Mouse (Mus musculus): ENCODE data around the gene Olfr1418. TPM values are rescaled to one million over a fixed set of nuclear protein-coding genes. Genes with fewer than 3 reads are reported as not detected.

Olfr1418 gene
- total RNA-seq (2023) = not detected

DNA sequence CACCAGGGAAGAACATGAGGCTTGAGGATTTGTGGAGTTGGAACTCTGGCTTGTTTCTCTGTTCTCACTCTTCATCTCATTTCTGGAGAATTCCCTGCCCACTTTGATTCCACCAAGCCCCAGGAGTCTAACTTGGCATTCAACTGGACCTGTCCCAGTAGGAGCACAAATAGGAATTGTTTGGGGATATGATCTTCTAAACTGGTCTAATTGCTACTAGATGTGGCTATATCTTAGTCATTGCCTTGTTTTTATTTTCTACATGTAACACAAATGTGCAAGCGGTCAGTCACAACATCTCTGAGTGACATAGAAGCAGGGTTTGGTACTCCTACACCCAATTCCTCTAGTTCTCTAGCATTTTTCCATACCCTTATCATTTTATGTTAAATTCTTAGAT, at the start of gene Olfr1418:
Olfr1418 (minus strand) TSS at position 101 of the 400 bp plus-strand sequence.

DNA sequence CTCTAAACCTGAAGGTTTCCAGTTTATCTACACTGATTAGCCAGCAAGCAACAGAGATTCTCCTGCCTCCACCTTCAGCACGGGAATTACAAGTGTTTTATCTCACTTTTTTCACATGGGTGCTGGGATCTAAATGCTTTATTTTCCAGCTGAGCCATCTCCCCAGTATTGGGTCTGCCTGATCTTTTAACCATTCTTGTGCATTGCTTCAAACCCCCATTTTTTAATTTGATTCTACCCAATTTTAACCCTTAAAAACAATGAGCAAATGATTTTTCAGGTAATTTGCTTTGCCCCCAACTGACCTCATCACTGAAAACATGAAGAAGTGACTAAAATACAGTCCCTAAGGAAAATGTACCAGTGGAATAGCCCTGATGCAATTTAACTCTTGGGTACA, 25.4 kb upstream of the Olfr1418 start, which contains the start of gene Olfr1420:
Olfr1420 (plus strand) TSS at position 301 of the 400 bp plus-strand sequence.

DNA sequence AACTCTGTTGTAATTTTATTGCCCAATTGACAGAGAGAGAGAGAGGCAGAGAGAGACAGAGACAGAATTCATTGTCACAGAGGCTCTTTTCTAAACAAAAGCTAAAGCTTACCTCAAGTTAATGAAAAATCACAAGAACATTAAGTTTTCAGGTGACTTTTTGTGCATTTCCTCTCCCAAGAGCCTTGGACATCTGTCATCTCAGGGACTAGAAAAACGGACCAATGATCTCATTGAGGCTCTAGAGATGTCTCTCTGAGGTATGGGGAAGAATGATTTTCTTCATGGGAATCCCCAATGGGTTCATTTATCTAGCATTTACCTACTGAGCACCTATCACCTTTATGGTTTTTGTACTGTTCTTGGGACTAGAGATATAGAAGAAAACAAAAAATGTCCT, 14.1 kb upstream of the Olfr1418 start, which contains the start of gene Olfr1419:
Olfr1419 (minus strand) TSS at position 101 of the 400 bp plus-strand sequence.

DNA sequence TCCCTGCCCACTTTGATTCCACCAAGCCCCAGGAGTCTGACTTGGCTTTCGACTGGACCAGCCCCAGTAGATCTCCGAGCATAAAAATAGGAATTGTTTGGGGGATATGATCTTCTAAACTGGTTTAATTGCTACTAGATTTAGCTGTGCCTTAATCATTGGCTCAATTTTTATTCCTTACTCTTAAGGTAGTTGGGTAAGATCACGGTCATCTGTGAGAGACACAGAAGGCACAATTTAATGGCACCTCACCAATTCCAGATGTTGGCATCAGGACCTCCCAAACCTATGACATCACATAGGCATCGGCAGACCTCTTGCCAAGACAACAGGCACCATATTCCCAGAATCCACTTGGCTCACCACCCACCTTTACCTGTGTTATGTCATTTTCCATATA, 21.7 kb downstream of the Olfr1418 start, which contains the start of gene Olfr1417:
Olfr1417 (minus strand) TSS at position 101 of the 400 bp plus-strand sequence.

DNA sequence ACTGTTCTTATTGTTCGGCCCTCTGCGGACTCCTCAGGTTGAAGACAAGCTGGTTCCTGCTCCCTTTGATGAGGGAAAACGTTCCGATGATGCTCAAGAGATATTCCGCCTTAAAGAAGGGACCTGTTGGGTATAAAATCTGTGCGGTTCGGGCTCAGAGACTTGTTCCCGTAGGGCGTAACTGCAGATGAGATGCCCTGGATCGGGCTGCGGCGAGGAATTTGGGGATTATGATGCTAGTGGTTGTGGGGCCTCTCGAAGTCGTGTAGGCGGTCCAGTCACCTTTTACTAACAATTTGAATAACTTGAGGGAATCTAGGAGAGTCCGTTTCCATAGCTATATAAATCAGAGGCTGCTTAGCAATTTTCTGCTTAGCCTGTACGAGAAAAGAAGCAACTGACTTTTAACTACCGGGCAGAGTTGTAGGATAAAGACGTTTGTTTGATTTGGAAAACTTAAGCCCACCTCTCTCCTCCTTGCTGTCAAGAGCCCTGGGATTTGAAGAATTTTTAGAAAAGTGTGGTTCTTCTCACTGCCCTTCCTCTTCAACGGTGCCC, 41.6 kb downstream of the Olfr1418 start, which contains the start of gene Stx3:
Stx3 (minus strand) TSS at position 261 of the 558 bp plus-strand sequence.

Other genes with a start within 250 kb of the Olfr1418 start
- gene Ms4a2, start 237.3 kb downstream of the Olfr1418 start, total RNA-seq (2023) = not detected
- gene Ms4a3, start 220.2 kb downstream of the Olfr1418 start, total RNA-seq (2023) = not detected
- gene Oosp2, start 200.5 kb downstream of the Olfr1418 start, total RNA-seq (2023) = not detected
- gene Oosp1, start 169.9 kb downstream of the Olfr1418 start, total RNA-seq (2023) = not detected
- not detected for gene Oosp3, start 164.0 kb downstream of the Olfr1418 start, total RNA-seq (2023)
- not detected for gene Gif, start 113.5 kb downstream of the Olfr1418 start, total RNA-seq (2023)
- 10 to 100 TPM; 20.4 to 22.3 TPM for gene Mrpl16, start 90.7 kb downstream of the Olfr1418 start, total RNA-seq (2023)
- gene Stx3, start 41.7 kb downstream of the Olfr1418 start, total RNA-seq (2023) = 10 to 100 TPM; 33.8 to 39.4 TPM
- not detected for gene Olfr1417, start 21.8 kb downstream of the Olfr1418 start, total RNA-seq (2023)
- not detected for gene Olfr1419, start 14.0 kb upstream of the Olfr1418 start, total RNA-seq (2023)
- not detected for gene Olfr1420, start 25.5 kb upstream of the Olfr1418 start, total RNA-seq (2023)
- 10 to 100 TPM; 45.9 to 47.2 TPM for gene Patl1, start 51.3 kb upstream of the Olfr1418 start, total RNA-seq (2023)
- 10 to 100 TPM; 49.4 to 51.5 TPM for gene Osbp, start 104.9 kb upstream of the Olfr1418 start, total RNA-seq (2023)
- gene Olfr1423, start 180.3 kb upstream of the Olfr1418 start, total RNA-seq (2023) = not detected
- gene Olfr1424, start 201.6 kb upstream of the Olfr1418 start, total RNA-seq (2023) = not detected
- gene Olfr1425, start 216.7 kb upstream of the Olfr1418 start, total RNA-seq (2023) = not detected
- gene Olfr1426, start 230.9 kb upstream of the Olfr1418 start, total RNA-seq (2023) = not detected
- not detected for gene Olfr1427, start 242.3 kb upstream of the Olfr1418 start, total RNA-seq (2023)

Data from monocyte, adult 59 days (primary cell).